Mouse (Mus musculus): ENCODE results near the gene Lhfpl5. TPM values are rescaled to one million over a fixed set of nuclear protein-coding genes. Genes with fewer than 3 reads are reported as not detected.
"Not testable (repeated sequence)": the region's sequence is repeated elsewhere in the genome, so short reads cannot be mapped to it uniquely, and the experiment has no call there.

Lhfpl5 gene
- not detected for total RNA-seq (2022)

DNA sequence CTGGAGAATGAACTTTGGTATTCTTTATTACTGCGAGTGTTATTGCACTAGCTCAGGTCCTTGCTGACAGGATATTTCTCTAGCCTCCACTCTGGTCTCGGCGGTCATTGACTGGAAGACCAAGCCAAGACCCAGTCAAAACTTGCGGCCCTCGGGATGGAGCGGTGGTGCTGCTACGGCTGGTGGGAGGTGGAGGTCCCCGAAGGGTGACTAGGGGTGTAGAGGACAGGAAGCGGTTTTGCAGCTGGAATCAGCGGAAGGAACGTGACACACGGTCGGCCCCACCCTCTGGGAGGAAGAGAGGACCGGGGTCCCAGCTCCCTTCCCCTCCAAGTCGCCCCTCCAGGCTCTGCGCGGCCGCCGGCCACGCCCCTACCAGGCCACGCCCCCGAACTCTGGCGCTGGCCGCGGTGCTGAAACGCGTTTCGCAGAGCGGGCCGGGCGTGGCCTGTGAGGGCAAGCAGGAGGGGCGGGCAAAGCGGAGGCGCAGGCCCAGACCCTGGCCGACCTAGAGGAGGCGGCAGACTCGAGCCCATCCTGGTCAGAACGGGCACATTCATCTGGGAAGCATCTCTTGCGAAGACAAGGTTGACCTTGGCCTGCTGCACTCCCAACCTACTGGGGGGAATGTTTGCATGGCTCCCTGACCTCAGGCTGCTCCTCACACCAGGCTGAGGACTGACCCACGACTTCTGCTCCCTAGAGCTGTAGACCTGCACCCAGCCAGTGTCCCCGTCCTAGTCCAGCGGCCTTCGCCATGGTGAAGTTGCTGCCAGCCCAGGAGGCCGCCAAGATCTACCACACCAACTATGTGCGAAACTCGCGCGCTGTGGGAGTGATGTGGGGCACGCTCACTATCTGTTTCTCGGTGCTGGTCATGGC is at the start of gene Lhfpl5:
Gene Lhfpl5 (plus strand): TSS at position 398 of the 882 bp plus-strand sequence.
- DNase-seq (ENCODE audit: low spot score in 2 of 2): no peak

GRCm38 (mm10) chr17:28527184-28528042 is 48.0 kb upstream of the Lhfpl5 start:
- DNase-seq (ENCODE audit: low spot score in 2 of 2): peak; percentile 22 to 33

- DNase-seq (ENCODE audit: low spot score in 2 of 2): peak; percentile 74 to 78
These were observed 47.4 kb upstream of the Lhfpl5 start for GRCm38 (mm10) chr17:28528043-28528351.

GRCm38 (mm10) chr17:28529116-28529515 is 46.3 kb upstream of the Lhfpl5 start:
- no peak for DNase-seq (ENCODE audit: low spot score in 2 of 2)

GRCm38 (mm10) chr17:28530506-28530905 is 44.9 kb upstream of the Lhfpl5 start, which contains the start of gene Armc12:
Gene Armc12 (plus strand): TSS chr17:28530806.
- no peak for DNase-seq (ENCODE audit: low spot score in 2 of 2)

GRCm38 (mm10) chr17:28531946-28532345 is 43.5 kb upstream of the Lhfpl5 start:
- DNase-seq (ENCODE audit: low spot score in 2 of 2): no peak

GRCm38 (mm10) chr17:28532557-28532956 is 42.9 kb upstream of the Lhfpl5 start:
- DNase-seq (ENCODE audit: low spot score in 2 of 2): no peak

DNA sequence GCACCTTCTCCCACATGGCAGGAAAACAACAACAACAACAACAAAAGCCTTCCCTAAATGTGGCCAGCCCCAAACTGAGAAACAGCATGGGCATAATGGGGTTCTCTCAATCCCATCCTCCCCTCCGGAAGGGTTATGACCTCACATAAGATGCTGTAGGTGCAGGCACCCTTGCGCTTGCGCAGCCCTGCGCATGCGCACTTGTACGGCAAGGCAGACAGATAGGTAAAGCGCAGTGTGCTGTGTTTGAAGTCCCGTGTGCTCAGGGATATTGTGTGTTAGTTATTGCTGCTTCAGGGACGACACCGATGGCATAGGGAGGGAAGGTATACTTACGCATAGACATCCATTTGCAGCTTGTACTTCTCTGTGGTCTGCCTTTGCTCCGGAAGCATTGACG is 42.1 kb upstream of the Lhfpl5 start:
- DNase-seq (ENCODE audit: low spot score in 2 of 2): no peak

DNA sequence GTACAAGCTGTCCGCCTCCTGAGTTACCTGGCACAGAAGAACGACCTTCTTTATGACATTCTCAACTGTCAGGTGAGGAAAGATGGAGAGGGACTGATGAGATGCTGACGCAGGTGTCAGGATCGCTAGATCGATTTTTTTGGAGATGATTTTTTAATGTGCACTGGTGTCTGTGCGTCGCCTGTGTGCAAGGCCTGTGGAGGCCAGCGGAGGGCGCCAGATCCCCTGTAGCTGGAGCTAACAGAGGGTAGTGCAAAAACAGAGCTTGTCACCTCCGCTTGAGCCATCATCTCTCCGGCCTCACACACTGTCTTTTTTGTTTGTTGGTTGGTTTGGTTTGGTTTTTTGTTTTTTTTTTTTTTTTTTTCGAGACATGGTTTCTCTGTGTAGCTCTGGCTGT is 37.6 kb upstream of the Lhfpl5 start:
- no peak for DNase-seq (ENCODE audit: low spot score in 2 of 2)

DNA sequence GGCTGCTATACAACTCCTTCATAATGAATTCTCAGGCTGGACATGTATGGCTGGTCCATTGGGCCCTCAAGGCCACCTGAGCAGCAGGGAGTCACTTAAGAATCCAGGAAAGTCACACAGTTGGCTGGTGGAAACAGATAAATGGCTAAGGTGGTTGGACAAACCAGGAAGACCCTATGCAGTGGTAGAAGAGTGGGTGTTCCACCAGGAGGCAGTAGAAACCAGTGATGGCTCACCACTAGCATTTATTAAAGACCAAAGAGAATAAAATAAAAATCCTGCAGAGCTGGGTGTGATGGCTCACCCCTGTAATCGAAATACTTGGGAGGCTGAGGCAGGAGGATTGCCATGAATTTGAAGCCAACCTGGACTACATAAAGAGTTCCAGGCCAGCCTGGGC is 28.5 kb upstream of the Lhfpl5 start:
- no peak for DNase-seq (ENCODE audit: low spot score in 2 of 2)

DNA sequence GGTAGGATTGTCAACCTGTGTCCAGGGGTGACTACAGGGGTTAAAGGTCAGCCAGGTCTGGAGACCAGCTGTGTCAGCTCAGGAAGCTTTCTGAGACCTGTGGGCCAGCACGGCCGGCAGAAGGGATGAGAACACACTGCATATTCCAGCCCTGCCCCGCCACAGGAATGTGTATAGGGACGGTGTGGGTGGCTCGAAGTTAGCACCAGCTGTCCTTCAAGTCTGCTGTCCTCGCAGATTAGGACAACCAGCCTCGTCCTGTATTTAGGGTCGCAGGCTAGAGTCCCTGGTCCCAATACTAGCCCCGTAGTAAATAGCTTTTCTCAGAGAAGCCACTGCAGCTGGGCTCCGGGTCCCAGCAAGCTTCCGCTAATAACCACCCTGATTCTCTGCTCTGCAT is 26.9 kb upstream of the Lhfpl5 start:
- no peak for DNase-seq (ENCODE audit: low spot score in 2 of 2)

- no peak for DNase-seq (ENCODE audit: low spot score in 2 of 2)
These were observed 26.3 kb upstream of the Lhfpl5 start, which contains the start of gene Clpsl2 for GRCm38 (mm10) chr17:28549111-28549510. Gene Clpsl2 (plus strand): TSS chr17:28549411.

- peak; percentile 28 to 47 for DNase-seq (ENCODE audit: low spot score in 2 of 2)
These were observed 22.2 kb upstream of the Lhfpl5 start for GRCm38 (mm10) chr17:28553040-28553793.

DNA sequence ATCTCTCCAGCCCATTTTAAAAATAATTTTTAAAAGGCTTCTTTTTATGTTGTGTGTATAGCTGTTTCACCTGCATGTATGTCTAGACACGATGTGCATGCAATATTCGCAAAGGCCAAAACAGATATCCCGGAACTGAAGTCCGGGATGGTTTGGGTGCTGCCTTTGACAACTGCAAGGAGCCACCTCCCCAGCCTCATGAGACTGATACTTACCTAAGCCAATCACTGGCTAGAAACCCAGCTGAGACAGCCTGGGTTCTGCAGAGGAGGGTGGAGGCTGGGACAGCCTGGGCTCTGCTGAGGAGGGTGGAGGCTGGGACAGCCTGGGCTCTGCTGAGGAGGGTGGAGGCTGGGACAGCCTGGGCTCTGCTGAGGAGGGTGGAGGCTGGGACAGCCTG is 21.4 kb upstream of the Lhfpl5 start:
- not testable (repeated sequence) for DNase-seq (ENCODE audit: low spot score in 2 of 2)

- no peak for DNase-seq (ENCODE audit: low spot score in 2 of 2)
These were observed 18.6 kb upstream of the Lhfpl5 start for GRCm38 (mm10) chr17:28556635-28557396.

GRCm38 (mm10) chr17:28557772-28558171 is 17.7 kb upstream of the Lhfpl5 start:
- no peak for DNase-seq (ENCODE audit: low spot score in 2 of 2)

DNA sequence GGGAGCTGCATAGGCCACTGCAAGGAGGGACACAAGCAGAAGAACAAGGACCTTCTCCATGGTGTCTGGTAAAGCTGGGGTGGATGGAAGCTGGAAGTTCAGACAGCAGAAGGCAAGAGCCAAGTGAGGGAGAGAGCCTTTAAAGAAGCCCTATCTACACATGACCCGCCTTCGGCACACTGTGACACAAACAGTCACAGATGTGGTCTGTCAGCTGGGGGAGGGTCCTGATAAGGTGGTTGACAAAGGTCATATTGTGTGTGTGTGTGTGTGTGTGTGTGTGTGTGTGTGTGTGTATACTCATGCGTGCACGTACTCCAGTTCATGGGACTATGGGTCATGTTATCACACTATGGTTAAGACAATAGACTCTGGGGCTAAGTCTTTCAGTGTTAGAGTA is 14.8 kb upstream of the Lhfpl5 start, which contains the start of gene Clps:
Gene Clps (minus strand): TSS at position 169 of the 400 bp plus-strand sequence.
- no peak for DNase-seq (ENCODE audit: low spot score in 2 of 2)

DNA sequence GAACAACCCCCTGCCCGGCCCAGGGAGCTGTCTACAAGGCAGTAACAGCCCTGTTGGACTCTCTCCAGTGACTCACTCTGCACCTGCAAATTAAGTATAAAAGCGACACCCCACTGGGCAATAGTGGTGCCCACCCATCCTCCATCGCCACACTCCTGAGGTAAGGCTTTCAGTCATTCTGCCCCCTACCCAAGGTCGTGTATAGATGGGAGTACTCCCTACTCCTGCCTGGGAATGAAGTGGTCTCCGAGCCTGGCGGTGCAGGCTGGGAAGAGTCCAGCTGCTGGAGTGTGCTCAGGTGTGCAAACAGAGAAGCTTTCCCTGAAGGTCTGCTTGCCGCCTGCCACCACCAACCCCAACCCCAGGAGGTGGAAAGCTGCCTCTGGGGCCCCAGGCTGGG is 13.8 kb upstream of the Lhfpl5 start:
- DNase-seq (ENCODE audit: low spot score in 2 of 2): no peak

- DNase-seq (ENCODE audit: low spot score in 2 of 2): no peak
These were observed 10.3 kb upstream of the Lhfpl5 start for GRCm38 (mm10) chr17:28565181-28565580.

DNA sequence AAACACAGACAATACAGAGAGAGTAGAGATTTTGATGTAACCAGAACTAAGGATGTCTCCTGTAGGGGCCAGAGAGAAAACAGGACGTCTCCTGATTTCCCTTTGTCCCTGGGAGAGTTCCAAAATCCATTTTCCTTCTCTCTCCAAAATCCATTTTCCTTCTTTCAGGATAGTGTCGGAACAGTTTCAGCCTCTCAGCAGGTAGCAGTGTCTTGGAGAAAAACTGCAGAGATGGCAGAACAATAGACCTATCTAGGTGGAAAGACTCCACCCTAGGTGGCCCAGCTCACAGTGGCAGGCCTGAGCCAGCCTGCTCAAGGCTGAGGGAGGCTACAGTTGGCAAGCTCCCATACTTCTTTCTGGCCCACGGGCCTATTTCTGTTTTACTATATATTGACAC is 7.9 kb upstream of the Lhfpl5 start:
- DNase-seq (ENCODE audit: low spot score in 2 of 2): no peak

DNA sequence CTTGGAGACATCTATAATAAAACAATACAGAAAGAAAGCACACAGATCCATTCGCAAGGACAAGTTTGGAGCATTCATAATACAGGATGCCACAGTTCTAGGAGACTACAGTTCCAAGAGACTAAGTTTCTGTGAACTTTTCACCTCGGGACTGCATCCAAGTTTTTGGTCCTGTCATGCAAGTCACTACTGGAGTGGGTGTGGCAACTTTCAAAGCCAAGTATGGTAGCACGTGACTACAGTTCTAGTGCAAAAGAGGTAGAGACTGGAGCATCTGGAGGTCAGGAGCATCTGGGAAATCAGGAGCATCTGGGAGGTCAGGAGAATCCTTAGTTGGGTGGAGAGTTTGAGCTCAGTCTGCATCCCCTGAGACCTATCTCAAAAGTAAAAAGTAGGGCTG is 3.6 kb upstream of the Lhfpl5 start:
- DNase-seq (ENCODE audit: low spot score in 2 of 2): no peak

Data from gastrocnemius, adult 8-10 months (tissue).